Mouse (Mus musculus) spleen, adult 18-20 months (tissue): ENCODE measurements at regions not wholly inside any gene's neighbourhood (a gene's known extent, or its start where the extent isn't known, plus 50 kb on each side); places are given as distances from the start of the nearest gene placed in this dataset.

Source experiments
- DNase-seq, 2 experiments: peaks; one replicate each; pipeline ENCODE4 v3.0.0; 2022; ENCODE audit warnings: mixed read lengths in 2 of 2

- DNase-seq: no peak
Observed at GRCm38 (mm10) chr4:140396548-140396947, 150.0 kb upstream of the Igsf21 start.

- no peak for DNase-seq
Observed at GRCm38 (mm10) chr4:140392290-140392689, 145.7 kb upstream of the Igsf21 start.

GRCm38 (mm10) chr4:140390684-140391234, 144.2 kb upstream of the Igsf21 start:
- no peak for DNase-seq

DNA sequence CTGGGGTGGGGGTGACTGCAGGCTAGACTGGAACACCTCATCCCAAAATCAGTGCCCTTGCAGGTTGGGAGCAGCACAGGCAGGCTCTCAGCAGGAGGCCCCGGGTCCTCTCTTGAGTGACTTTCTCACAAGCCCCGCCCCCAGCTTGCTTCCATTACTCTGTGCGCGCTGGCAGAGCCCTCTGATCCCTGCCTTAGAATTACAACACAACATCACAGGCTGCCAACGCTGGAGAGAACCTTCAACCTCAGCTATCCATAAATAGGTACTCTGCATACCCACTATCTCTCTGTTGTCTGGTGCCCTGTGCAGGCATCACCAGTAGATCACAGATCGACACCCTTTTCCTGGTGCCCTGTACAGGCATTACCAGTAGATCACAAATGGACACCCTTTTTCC, 139.1 kb upstream of the Igsf21 start:
- no peak for DNase-seq

- no peak for DNase-seq
Observed at GRCm38 (mm10) chr4:140385226-140385625, 138.6 kb upstream of the Igsf21 start.

DNA sequence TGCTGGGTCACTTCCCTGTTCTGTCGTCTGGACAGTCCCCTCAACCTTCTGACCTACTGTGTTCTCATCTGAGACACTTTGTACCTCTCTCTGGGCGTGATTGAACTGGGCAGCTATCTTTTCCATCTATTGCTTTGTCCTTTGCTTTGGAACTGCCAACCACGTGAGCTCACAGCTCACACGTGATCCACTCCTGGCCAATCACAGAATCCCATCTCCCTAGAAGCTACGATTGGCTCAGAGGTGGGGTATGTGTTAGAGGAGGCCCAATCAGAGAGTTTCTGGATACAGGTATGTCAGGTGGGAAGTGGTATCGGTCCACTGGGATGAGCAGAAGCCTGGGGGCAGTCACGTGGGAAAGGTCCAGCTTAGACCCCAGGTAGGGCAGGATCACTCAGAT, 137.0 kb upstream of the Igsf21 start:
- DNase-seq: no peak

- no peak for DNase-seq
Observed at GRCm38 (mm10) chr4:140380733-140381132, 134.1 kb upstream of the Igsf21 start.

GRCm38 (mm10) chr4:140377941-140378340, 131.4 kb upstream of the Igsf21 start:
- no peak for DNase-seq

DNA sequence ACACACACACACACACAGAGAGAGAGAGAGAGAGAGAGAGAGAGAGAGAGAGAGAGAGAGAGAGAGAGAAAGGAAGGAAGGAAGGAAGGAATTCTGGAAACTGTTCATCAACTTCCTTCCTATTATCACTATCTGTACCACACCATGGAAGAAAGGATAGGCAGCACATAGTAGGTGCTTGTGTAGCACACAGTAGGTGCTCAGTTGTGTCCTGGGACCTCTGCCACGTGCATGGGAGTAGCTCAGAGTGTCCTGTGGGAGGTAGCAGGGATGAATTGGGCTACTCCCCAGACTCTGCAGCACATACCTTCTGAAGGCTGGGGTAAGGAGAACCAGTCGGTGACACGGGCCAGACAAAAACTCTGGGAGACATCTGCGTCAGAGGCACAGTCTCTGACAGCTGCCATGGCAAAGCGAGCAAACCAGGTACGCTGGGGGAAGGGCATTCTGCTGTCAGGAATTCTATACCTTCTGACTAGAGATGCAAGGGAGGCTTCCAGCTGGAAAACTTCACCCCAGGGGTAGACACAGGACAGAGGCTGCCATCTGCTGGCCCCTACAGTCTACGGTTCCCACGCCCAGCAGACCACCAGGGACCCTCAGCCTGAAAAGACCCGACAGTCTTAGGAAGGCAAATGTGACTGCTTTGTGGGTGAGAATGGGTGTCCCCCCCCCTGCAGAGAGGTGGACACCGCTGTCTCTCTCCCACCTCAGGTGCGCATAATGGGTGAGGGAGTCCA, 126.2 kb upstream of the Igsf21 start:
- no peak for DNase-seq

DNA sequence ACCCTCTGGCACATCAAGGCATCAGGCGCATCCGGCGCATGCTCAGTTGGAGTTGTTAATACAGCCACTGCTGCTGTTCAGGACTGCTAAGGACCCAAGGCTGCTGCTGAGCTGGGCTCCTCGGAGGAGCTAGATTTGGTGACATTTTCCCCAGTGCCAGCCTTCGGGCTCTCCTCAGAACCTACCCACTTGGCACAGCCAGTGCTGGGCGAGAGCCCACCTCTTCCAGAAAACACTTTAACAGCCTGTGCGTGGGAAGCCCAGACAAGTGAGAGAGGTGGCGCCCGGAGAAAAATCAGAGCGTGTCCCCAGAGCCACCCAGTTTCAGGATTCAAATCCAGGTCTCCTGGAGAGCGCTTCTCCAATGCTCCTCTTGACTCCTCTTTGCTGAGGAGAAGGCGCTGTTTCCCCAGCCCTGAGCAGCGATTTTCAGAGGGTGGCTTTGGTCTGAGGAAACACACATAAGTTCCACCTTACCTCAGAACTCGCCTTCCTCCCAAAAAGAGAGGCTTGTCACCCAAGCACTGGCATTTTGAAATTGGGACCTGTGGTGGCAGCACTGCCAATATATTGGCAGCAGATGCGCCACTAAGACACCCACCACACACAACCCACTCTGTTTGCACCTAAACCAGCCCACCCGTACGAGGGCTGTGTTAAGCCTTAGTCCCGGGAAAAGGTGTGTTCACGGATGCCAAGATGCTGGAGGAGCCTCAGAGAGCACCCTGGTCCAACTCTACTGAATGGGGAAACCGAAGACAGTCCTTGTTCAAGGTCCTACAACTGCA, 125.0 kb upstream of the Igsf21 start:
- DNase-seq: no peak

GRCm38 (mm10) chr4:140366975-140367680, 120.5 kb upstream of the Igsf21 start:
- DNase-seq: no peak

GRCm38 (mm10) chr4:140358846-140359245, 112.3 kb upstream of the Igsf21 start:
- DNase-seq: no peak

GRCm38 (mm10) chr4:140358103-140358502, 111.5 kb upstream of the Igsf21 start:
- peak in 1 of 2 experiments; percentile 19 for DNase-seq

- no peak for DNase-seq
Observed at GRCm38 (mm10) chr4:140355144-140355550, 108.6 kb upstream of the Igsf21 start.

DNA sequence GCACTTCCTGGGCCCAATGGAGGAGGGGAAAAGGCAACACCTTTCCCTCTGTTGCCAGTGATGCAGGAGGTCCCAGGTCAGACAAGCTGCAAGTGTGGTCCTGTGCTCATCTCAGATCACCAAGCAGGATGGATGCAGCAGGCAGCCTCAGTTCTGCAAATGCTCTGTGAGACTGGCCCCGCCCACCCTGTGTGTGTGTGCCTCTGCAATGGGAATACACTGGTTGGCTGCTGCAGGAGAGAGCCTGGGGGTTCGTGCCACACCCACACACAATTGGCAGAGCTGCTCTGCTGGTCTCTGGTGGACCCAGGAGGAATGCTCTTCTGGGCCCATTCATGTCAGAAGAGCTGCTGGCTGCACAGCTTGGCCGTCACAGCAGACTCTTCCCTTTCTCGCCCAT, 102.2 kb upstream of the Igsf21 start:
- no peak for DNase-seq

DNA sequence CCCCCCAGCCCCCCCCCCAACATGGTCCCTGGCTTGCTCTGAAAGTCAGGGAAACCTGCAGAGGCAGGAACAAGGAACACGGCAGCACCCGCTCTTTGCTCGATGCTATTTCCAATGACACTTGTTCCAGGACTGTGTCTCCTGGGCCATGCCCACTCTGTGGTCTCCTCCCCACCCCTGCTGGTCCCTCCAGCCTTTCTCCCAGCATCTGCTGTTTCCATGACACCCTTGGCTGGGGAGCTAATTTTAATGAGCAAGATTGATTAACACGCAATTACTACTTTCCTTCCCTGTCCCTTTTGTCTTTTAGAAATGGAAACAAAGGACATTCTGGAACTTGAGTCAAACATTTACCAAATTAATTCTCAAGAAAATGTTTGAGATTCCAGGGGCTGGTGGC, 83.6 kb upstream of the Igsf21 start:
- DNase-seq: no peak

GRCm38 (mm10) chr4:140326706-140327440, 80.3 kb upstream of the Igsf21 start:
- no peak for DNase-seq

- no peak for DNase-seq
Observed at GRCm38 (mm10) chr4:140325677-140326052, 79.1 kb upstream of the Igsf21 start.

- DNase-seq: no peak
Observed at GRCm38 (mm10) chr4:140324971-140325676, 78.5 kb upstream of the Igsf21 start.

DNA sequence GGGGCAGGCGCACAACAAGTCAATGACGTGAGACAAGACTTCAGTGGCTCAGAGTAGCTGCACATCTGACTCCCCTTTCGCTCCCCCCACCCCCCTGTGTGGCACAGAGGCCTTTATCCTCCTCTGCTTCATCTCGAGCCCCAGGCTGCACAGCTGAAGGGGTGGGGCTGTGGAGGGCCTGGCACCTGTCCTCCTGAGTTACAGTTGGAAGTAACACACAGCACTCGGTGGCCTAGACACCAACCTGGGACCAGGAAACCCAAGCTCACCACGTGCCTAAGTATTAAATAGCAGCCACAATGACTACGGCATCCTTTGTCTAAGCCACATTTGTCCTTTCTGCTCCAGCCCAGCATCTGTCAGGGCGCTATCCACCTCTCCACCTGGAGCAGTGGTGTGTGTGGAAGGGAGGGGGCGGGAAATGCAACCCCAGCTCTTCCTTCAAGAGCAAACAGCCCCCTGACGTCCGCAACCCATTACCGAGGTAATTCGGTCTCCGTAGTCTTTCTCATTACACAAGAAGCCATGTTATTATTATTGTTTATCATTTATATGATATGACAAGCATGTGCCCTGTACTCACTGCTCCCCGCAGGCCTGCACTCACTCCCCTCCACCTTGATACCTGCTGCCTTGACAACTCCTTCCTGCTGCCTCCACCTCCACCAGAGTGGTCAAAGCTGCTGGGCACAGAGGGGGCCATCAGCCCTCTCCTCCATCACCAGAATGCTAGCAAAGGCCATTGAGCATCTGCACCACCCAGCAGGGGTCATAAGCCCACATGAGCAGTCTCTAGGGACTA, 73.7 kb upstream of the Igsf21 start:
- no peak for DNase-seq

DNA sequence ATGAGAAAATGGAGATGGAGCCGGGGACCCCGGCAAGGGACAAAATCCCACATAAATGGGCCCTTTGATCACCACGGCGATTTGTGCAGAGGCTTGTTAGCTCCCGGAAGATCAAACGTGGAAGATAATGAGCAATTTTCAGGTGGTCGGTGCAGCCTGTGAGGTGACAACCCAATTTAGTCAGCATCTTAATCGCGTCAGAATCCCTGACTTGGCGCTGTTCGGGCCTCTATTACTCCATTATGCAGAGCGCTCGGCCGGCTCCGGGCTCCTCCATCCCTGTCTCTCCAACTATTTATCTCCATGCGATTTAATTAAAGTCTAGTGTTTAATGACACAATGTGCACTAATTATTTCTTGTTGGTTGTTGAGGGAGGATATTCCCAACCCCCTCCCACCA, 66.1 kb upstream of the Igsf21 start:
- no peak for DNase-seq
